Mouse (Mus musculus) hindbrain, embryonic 14.5 days (tissue): ENCODE measurements at regions not wholly inside any gene's neighbourhood (a gene's known extent, or its start where the extent isn't known, plus 50 kb on each side); places are given as distances from the start of the nearest gene placed in this dataset.

Experiments used
- ATAC-seq: fragments of 200-750 bp; cut with Nextera tagmentation; 2 replicates; pipeline ENCODE4 v1.8.0; 2017; ENCODE audit warnings: moderate number of reproducible peaks, mild to moderate bottlenecking, moderate TSS enrichment, moderate library complexity; ENCODE audit not compliant: low FRiP score
- DNase-seq: peaks from one replicate; pipeline ENCODE4 v3.0.0-alpha.2; 2015; ENCODE audit warnings: low spot score
- H3K27ac ChIP-seq: fragments of 300-500 bp; sonication (generic); 2 replicates; pipeline ENCODE4 v1.5.1; 2014; ENCODE audit warnings: mild to moderate bottlenecking, moderate library complexity
- H3K27me3 ChIP-seq: fragments of 300-500 bp; sonication (generic); 2 replicates; pipeline ENCODE4 v1.6.1; 2014; ENCODE audit warnings: mild to moderate bottlenecking, low read length, mixed read lengths; ENCODE audit not compliant: control insufficient read depth, insufficient read depth
- H3K36me3 ChIP-seq: fragments of 300-500 bp; sonication (generic); replicated peaks from 2 replicates; pipeline ENCODE4 v1.6.1; 2014; ENCODE audit not compliant: control insufficient read depth, insufficient read depth
- H3K4me1 ChIP-seq: fragments of 300-500 bp; sonication (generic); replicated peaks from 2 replicates; pipeline ENCODE4 v1.6.1; 2014; ENCODE audit warnings: antibody characterized with exemption, low read length, mixed read lengths; ENCODE audit not compliant: control insufficient read depth, insufficient read depth
- H3K4me2 ChIP-seq: fragments of 300-500 bp; sonication (generic); replicated peaks from 2 replicates; pipeline ENCODE4 v1.6.1; 2014; ENCODE audit warnings: mild to moderate bottlenecking, moderate library complexity
- H3K4me3 ChIP-seq: fragments of 300-500 bp; sonication (generic); replicated peaks from 2 replicates; pipeline ENCODE4 v1.5.1; 2014; ENCODE audit warnings: mild to moderate bottlenecking, low read length
- H3K9ac ChIP-seq: fragments of 300-500 bp; sonication (generic); 2 replicates; pipeline ENCODE4 v1.6.1; 2014
- H3K9me3 ChIP-seq: fragments of 300-500 bp; sonication (generic); 2 replicates; pipeline ENCODE4 v1.6.1; 2016; ENCODE audit warnings: low read length; ENCODE audit not compliant: control insufficient read depth
- WGBS: fragments of 180-500 bp; shearing (Covaris S2); extraction: QIAGEN DNeasy Blood & Tissue Kit; methylation state at CpG from one replicate; pipeline ENCODE4 v1.1.7; 2014; 5-methylcytosine and 5-hydroxymethylcytosine counted together

DNA sequence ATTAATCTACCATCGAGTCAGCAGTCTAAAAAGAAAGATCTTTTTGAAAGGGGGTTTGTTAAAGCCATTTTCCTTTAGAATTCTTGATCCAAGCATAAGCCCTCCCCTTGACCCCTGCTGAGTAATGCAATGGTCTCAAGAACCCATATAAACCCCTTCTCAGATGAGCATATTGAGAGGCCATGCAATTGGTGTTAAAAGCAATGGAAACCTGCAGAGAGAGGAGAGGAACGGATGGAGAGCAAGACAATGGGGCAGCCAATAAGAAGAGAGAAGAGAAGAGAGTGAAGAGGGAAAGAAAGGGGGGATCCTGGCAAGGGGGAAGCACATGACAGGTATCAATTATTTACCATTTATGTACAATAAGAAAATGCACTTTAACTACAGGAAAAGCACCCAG, 201.7 kb upstream of the Creb1 start:
- H3K4me3 ChIP-seq, result no peak overlapping the region
- 14% methylated on average over 2 of the region's 2 CpGs for WGBS
- H3K4me2 ChIP-seq, result no peak overlapping the region
- H3K4me1 ChIP-seq, result peaks cover 3% of the 10 kb centered on the region; the same call in 1 of the 2 replicates
- ATAC-seq, result no peak
- no peaks in the 10 kb centered on the region for H3K27me3 ChIP-seq
- no peak for DNase-seq
- H3K9me3 ChIP-seq, result no peaks in the 10 kb centered on the region
- H3K9ac ChIP-seq, result no peak overlapping the region
- no peaks in the 10 kb centered on the region for H3K36me3 ChIP-seq
- no peak overlapping the region for H3K27ac ChIP-seq

DNA sequence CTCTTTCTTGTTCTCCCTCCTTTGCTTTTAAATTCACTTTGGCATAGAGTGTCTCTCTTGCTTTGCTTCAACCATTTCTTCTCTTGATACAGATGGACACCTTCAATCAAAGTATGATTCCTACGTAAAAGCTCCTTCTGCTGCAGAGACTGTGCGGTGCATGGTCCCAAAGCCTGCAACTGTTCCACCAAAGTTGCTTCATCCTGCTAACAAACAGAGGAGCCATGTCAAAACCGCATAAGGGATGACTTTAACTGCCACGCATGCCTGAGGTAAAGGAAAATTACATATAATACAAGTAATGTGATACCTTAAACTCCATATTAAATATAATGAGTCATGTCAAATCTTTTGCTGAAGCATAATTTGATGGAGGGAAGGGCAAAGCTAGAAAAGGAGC, 200.1 kb upstream of the Klf7 start:
- Histone ChIP-seq H3K4me2 (no peak overlapping the region), H3K4me3 (no peak overlapping the region), H3K9me3 (no peaks in the 10 kb centered on the region), H3K36me3 (no peaks in the 10 kb centered on the region), H3K27me3 (no peaks in the 10 kb centered on the region), H3K4me1 (0 out of 2 replicates have a peak, but pooled peaks cover 3% of the 10 kb centered on the region), H3K27ac (no peak overlapping the region), H3K9ac (no peak overlapping the region)
- DNase-seq (no peak), ATAC-seq (no peak)
- WGBS, result 96% methylated on average over 4 of the region's 4 CpGs

DNA sequence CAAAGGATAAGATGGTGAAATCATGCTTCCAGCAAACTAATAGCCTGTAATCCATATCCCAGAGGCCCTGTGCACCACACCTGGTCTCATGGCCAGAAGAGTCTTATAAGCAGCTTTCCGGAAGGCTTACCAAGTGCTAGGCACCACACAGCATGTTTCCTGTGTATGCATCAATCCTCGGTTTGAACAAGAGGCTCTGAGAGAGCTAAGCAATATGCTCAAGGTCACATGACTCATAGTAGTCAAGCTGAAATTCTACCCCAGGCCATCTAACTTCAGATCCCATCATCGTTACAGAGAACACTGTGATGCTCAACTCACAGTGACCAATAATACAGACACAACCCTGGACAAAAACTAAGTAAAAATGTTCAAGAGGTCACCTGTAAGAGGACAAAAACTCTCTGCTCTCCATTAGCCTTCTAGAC, 197.1 kb upstream of the Klf7 start:
- ATAC-seq, result no peak
- no peaks in the 10 kb centered on the region for H3K9me3 ChIP-seq
- no peak overlapping the region for H3K27ac ChIP-seq
- no peaks in the 10 kb centered on the region for H3K36me3 ChIP-seq
- H3K4me1 ChIP-seq, result 0 out of 2 replicates have a peak, but pooled peaks cover 3% of the 10 kb centered on the region
- H3K9ac ChIP-seq, result no peak overlapping the region
- no peak for DNase-seq
- H3K4me2 ChIP-seq, result no peak overlapping the region
- H3K4me3 ChIP-seq, result no peak overlapping the region
- 68% methylated on average over 3 of the region's 3 CpGs for WGBS
- H3K27me3 ChIP-seq, result no peaks in the 10 kb centered on the region

DNA sequence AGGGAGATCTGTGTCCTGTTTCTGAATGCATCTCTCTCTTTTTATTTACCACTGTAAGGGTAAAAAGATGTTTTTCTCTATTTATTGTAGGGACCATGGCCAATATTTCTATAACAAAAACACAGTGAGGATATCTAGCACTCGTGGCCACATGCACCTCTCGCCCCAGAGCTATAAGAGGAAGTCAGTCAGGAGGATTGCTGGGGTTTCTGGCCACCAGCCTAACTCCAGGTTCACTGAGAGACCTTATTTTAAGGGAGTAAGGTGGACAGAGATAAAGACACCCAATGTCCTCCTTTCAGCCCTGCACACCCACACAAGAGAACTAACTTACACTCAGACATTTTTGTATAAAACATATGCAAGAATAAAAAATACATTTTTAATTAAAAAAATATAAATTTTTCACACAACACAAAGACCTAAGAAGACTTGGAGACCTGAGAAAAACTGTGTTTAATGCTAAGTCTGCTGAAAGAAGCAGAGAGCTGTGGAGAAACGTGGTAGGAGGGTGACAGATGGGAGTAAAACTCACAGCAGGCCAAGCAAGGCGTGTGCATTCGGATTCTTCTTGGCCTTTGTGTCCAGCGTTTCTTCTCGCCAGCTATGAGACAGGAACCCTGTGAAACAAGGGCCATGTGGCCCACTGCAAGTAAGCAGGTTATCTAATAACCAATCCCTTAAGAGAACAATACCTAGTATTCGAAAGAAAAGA, 196.5 kb upstream of the Klf7 start:
- DNase-seq (no peak), ATAC-seq (no peak)
- Histone ChIP-seq H3K9ac (no peak overlapping the region), H3K27me3 (no peaks in the 10 kb centered on the region), H3K36me3 (no peaks in the 10 kb centered on the region), H3K4me1 (0 out of 2 replicates have a peak, but pooled peaks cover 3% of the 10 kb centered on the region), H3K27ac (no peak overlapping the region), H3K4me2 (no peak overlapping the region), H3K9me3 (no peaks in the 10 kb centered on the region), H3K4me3 (no peak overlapping the region)
- WGBS, result 73% methylated on average over 8 of the region's 8 CpGs

DNA sequence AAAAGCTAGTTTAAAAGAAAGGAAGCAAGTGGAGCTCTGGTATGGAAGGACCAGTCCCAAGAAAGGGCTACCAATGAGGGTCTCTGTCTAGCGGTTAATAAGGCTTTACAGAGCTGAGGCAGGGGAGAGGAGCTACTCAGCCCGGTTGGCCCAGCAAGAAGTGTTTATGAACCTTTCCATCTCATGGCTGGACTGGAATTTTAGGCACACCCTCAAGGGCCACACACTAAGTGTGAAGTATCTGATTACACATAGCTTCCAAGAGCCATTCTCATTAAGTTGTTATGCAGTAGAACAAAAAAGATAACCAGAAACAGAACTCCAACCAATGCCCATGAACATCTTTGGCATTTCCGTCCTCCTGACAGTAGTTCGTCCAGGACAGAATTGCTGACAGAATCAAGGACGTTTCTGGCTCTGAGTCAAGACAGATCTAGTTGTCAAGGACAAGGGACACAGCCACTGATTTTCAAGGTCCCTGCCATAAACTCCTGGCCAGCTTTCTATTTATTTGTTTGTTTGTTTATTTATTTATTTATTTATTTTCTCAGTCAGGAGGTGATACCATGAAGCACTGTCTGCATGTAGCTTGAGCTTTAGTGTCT, 195.1 kb upstream of the Klf7 start:
- Histone ChIP-seq H3K4me2 (no peak overlapping the region), H3K9ac (no peak overlapping the region), H3K27me3 (no peaks in the 10 kb centered on the region), H3K9me3 (no peaks in the 10 kb centered on the region), H3K36me3 (no peaks in the 10 kb centered on the region), H3K4me3 (no peak overlapping the region), H3K4me1 (0 out of 2 replicates have a peak, but pooled peaks cover 3% of the 10 kb centered on the region), H3K27ac (no peak overlapping the region)
- no peak for DNase-seq
- WGBS, result 81% methylated on average over 5 of the region's 5 CpGs
- ATAC-seq, result no peak

DNA sequence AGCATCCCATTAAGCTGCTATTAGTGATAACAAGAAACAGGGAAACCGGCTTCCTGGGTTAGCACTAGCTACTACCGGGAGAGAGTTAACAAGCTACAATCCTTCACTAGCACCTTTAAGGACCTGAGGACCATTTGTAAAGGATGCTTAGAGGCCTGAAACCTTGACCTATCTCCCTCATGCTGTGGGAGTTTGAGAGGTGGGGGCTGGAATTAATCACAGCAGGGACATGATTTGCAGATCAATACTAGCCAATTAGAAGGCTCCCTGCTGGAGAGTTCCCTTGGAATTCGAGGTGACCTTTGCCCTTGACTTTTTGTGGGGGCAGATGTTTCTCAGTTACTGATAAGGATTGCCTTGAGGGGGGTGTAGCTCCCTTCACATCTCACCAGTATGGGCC, 189.3 kb upstream of the Klf7 start:
- H3K4me3 ChIP-seq, result no peak overlapping the region
- no peak overlapping the region for H3K9ac ChIP-seq
- H3K27ac ChIP-seq, result no peak overlapping the region
- H3K4me2 ChIP-seq, result no peak overlapping the region
- ATAC-seq, result no peak
- no peaks in the 10 kb centered on the region for H3K36me3 ChIP-seq
- H3K9me3 ChIP-seq, result no peaks in the 10 kb centered on the region
- no peak for DNase-seq
- no peaks in the 10 kb centered on the region for H3K4me1 ChIP-seq
- H3K27me3 ChIP-seq, result no peaks in the 10 kb centered on the region
- 34% methylated on average over 3 of the region's 3 CpGs for WGBS

DNA sequence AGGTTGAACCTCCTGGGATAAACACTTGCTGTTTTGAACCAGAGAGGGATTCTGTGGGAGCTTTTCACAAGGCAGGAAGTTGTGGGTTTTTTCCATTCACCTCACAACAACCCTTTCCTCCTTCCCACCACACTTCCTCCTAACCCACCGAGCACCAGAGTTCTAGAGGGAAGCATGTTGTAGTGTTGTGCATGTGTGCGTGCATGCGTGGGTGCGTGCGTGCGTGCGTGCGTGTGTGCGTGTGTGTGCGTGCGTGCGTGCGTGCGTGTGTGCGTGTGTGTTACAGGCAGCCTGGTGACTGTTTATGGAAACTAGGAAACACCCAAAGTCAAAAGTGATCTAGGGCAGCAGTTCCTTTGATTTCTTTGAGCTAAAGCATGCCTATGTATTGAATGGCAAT, 186.5 kb upstream of the Klf7 start:
- H3K4me1 ChIP-seq, result peaks cover 9% of the 10 kb centered on the region
- no peaks in the 10 kb centered on the region for H3K36me3 ChIP-seq
- no peaks in the 10 kb centered on the region for H3K27me3 ChIP-seq
- H3K9ac ChIP-seq, result no peak overlapping the region
- no peak overlapping the region for H3K27ac ChIP-seq
- no peak overlapping the region for H3K4me3 ChIP-seq
- H3K9me3 ChIP-seq, result no peaks in the 10 kb centered on the region
- 95% methylated on average over 15 of the region's 15 CpGs for WGBS
- ATAC-seq, result no peak
- no peak for DNase-seq
- H3K4me2 ChIP-seq, result no peak overlapping the region

DNA sequence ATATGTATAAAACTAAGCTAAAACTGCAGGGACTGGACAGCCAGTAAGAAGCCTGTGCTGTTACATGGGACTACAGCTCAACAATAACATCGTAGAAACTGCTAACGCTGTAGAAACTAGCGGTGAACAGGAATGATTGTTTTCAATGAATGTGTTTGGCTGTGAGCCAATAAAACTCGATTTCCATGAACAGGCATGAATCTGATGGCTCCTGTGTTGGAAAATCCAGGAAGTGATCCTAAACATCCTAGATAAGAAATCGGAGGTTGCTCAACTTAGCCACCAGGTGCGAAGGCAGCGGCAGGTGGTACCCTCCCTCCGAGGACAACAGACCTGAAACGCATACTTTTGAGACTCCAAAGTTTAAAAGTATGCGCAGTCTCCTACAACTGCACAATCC, 186.0 kb upstream of the Klf7 start:
- H3K9me3 ChIP-seq, result no peaks in the 10 kb centered on the region
- H3K36me3 ChIP-seq, result no peaks in the 10 kb centered on the region
- no peak overlapping the region for H3K4me3 ChIP-seq
- peaks cover 9% of the 10 kb centered on the region for H3K4me1 ChIP-seq
- no peaks in the 10 kb centered on the region for H3K27me3 ChIP-seq
- DNase-seq (no peak), ATAC-seq (no peak)
- no peak overlapping the region for H3K9ac ChIP-seq
- H3K4me2 ChIP-seq, result no peak overlapping the region
- WGBS, result 65% methylated on average over 10 of the region's 10 CpGs
- H3K27ac ChIP-seq, result no peak overlapping the region

DNA sequence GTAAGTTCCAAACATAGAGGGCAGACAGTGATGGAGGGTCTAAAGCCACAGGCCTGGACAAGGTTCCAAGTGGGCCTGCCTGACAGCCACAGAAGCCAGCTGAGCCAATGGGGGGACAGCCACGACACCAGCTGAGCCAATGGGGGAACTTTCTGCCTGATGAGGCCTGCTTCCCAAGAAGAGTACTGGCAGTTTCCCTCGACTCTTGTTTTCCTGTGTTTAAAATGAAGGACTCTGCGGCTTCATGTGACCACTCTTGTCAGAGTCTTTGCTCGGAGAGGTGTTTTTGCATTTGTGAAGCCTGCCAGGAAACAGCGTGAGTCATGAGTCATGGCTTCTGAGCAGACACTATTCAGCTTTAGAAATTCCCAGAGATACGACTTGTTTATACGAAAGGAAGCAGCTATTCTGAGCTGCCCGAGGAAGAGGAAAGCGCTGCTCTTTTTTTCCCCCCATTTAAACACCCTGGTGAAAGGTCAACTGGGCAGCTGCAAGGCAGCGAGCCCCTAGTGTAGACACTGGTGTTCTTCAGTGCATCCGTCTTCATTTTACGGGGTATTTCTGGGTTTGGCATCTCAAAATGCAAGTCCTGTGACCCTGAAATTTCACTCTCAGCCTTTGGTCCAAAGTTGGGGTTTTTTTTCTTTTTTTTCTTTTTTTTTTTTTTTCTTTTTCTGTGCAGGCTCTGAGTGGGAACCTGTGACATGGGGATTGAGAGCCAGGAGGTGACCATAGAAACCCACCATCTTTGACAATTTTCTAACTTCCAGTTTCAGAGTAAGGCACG, 183.5 kb upstream of the Klf7 start:
- Histone ChIP-seq H3K4me3 (no peak overlapping the region), H3K9ac (no peak overlapping the region), H3K4me2 (peak overlapping the region; percentile 23; the same call in 1 of the 2 replicates), H3K27me3 (no peaks in the 10 kb centered on the region), H3K27ac (peak overlapping the region; percentile 71), H3K4me1 (peaks cover 9% of the 10 kb centered on the region), H3K36me3 (no peaks in the 10 kb centered on the region), H3K9me3 (no peaks in the 10 kb centered on the region)
- ATAC-seq, result peak; percentile 80
- peak; percentile 65 for DNase-seq
- WGBS, result 22% methylated on average over 13 of the region's 13 CpGs
